Mouse (Mus musculus): ENCODE measurements at regions not wholly inside any gene's neighbourhood (a gene's known extent, or its start where the extent isn't known, plus 50 kb on each side); places are given as distances from the start of the nearest gene placed in this dataset.
A peak's percentile ranks its signal among the peaks of the same experiment; 100 is the strongest.

DNA sequence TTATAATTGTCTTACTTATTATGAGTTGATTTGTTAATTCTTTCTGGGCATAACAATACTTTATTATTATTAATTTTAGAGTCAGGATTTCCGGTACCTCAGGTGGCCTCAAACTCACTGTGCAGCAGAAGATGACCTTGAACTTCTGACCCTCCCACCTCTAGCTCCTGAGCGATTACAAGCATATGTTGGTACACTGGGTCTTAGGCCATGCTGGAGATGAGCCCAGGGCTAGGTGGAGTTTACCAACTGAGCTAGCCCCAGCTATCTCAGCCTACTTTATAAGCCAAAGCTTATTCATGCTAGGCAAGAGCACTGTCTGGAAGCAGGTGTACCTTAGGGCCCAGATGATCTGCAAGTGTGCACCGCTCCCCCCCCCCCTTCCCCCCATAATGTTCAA, 87.4 kb downstream of the Smim20 start:
- no peak for ATAC-seq
- Histone ChIP-seq H3K9me3 (ENCODE audit: low read length) (no peaks in the 10 kb centered on the region), H3K4me1 (ENCODE audit: insufficient read depth, low read depth, low read length) (no peaks in the 10 kb centered on the region), H3K36me3 (ENCODE audit: insufficient read depth, low read length) (no peaks in the 10 kb centered on the region), H3K9ac (replicated peaks; ENCODE audit: low read depth) (no peak overlapping the region), H3K4me3 (ENCODE audit: low read depth, low read length) (no peak overlapping the region), H3K27ac (ENCODE audit: low read length) (no peak overlapping the region), H3K4me2 (replicated peaks; ENCODE audit: low read depth, low read length) (no peak overlapping the region), H3K27me3 (replicated peaks; ENCODE audit: insufficient read depth, low read length) (no peaks in the 10 kb centered on the region)
- DNase-seq (ENCODE audit: low spot score) = no peak
- 83% methylated on average over 3 of the region's 3 CpGs for WGBS
- TF ChIP-seq CTCF (IDR thresholded peaks at IDR 0.05) (no peak), EP300 (IDR thresholded peaks at IDR 0.05) (no peak)

DNA sequence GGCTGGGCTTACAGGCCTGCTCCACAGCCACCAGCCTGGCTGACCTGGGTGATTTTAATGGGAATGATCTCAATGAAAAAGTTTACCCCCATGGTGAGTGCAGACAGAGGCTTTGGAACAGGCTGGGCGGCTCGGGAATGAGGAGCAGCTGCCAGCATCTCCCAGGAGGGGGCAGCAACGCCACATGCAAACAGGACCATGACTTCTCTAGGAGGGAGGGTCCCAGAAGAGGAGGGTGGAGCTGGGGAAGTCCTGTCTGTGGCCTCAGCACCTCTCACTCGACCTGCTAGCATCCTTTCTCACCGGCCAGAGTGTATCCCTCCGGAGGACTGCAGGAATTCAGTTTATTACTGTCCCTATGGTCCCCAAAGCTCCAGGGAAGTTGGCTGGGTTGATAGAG, 88.2 kb downstream of the Smim20 start:
- Histone ChIP-seq H3K9me3 (ENCODE audit: low read length) (no peaks in the 10 kb centered on the region), H3K27me3 (replicated peaks; ENCODE audit: insufficient read depth, low read length) (no peaks in the 10 kb centered on the region), H3K4me1 (ENCODE audit: insufficient read depth, low read depth, low read length) (no peaks in the 10 kb centered on the region), H3K27ac (ENCODE audit: low read length) (no peak overlapping the region), H3K9ac (replicated peaks; ENCODE audit: low read depth) (no peak overlapping the region), H3K36me3 (ENCODE audit: insufficient read depth, low read length) (no peaks in the 10 kb centered on the region), H3K4me3 (ENCODE audit: low read depth, low read length) (no peak overlapping the region), H3K4me2 (replicated peaks; ENCODE audit: low read depth, low read length) (no peak overlapping the region)
- DNase-seq (ENCODE audit: low spot score) (peak; percentile 87), ATAC-seq (peak; percentile 81)
- TF ChIP-seq CTCF (IDR thresholded peaks at IDR 0.05) (peak; percentile 98), EP300 (IDR thresholded peaks at IDR 0.05) (no peak)
- WGBS = 2% methylated on average over 6 of the region's 6 CpGs

DNA sequence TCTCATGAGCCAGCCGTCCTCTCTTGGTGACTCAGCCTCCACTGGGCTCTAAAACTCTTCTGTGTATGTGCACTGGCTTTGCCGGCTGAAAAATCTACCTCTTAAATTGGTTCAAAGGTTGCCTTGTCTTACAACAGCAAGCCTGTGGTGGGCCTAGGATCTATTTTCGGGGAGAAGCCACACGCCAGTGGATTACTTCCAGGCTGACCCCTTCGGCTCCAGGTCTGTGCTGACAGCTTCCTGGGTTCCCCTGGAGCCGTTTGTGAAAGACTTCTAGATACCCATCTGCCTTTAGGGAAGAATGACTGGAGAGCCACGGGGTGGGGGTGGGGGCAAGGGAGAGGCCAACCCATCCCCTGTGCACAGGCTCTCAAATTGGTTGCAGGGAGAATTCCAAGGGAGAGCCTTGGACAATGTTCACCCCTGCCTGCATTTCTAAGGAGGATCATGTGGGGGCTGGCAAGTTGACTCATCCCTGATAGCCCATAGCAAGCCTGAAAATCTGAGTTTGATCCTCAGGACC, 90.3 kb downstream of the Smim20 start:
- no peaks in the 10 kb centered on the region for H3K9me3 ChIP-seq (ENCODE audit: low read length)
- no peak overlapping the region for H3K4me3 ChIP-seq (ENCODE audit: low read depth, low read length)
- TF ChIP-seq EP300 (IDR thresholded peaks at IDR 0.05) (no peak), CTCF (IDR thresholded peaks at IDR 0.05) (no peak)
- no peak overlapping the region for H3K27ac ChIP-seq (ENCODE audit: low read length)
- no peak overlapping the region for H3K9ac ChIP-seq (replicated peaks; ENCODE audit: low read depth)
- no peaks in the 10 kb centered on the region for H3K27me3 ChIP-seq (replicated peaks; ENCODE audit: insufficient read depth, low read length)
- DNase-seq (ENCODE audit: low spot score) (no peak), ATAC-seq (no peak)
- 63% methylated on average over 7 of the region's 7 CpGs for WGBS
- H3K4me2 ChIP-seq (replicated peaks; ENCODE audit: low read depth, low read length) = no peak overlapping the region
- no peaks in the 10 kb centered on the region for H3K4me1 ChIP-seq (ENCODE audit: insufficient read depth, low read depth, low read length)
- no peaks in the 10 kb centered on the region for H3K36me3 ChIP-seq (ENCODE audit: insufficient read depth, low read length)

DNA sequence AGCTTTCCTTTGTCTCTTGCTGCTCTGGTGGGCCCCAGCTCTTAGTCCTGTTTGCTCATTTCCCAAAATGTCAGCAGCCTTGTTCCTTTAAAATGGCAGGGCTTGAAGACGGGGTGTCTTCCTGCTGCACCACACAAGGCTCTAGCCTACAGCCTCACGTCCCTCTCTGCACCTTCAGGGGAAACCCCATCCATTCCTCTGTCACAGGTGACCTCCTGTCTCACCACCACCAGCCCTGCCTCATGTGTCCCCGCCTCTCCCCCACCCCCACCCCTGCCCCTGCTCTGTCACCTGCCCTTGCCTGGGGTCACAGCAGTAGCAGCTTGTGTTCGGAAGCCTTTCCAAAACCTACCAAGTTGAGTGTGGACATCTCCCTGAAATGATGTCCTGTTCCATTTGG, 91.3 kb downstream of the Smim20 start:
- WGBS = 42% methylated on average over 4 of the region's 4 CpGs
- Histone ChIP-seq H3K9me3 (ENCODE audit: low read length) (no peaks in the 10 kb centered on the region), H3K27me3 (replicated peaks; ENCODE audit: insufficient read depth, low read length) (no peaks in the 10 kb centered on the region), H3K36me3 (ENCODE audit: insufficient read depth, low read length) (no peaks in the 10 kb centered on the region), H3K4me2 (replicated peaks; ENCODE audit: low read depth, low read length) (no peak overlapping the region), H3K4me3 (ENCODE audit: low read depth, low read length) (no peak overlapping the region), H3K9ac (replicated peaks; ENCODE audit: low read depth) (no peak overlapping the region), H3K4me1 (ENCODE audit: insufficient read depth, low read depth, low read length) (no peaks in the 10 kb centered on the region), H3K27ac (ENCODE audit: low read length) (no peak overlapping the region)
- TF ChIP-seq EP300 (IDR thresholded peaks at IDR 0.05) (no peak), CTCF (IDR thresholded peaks at IDR 0.05) (no peak)
- DNase-seq (ENCODE audit: low spot score) (no peak), ATAC-seq (no peak)

DNA sequence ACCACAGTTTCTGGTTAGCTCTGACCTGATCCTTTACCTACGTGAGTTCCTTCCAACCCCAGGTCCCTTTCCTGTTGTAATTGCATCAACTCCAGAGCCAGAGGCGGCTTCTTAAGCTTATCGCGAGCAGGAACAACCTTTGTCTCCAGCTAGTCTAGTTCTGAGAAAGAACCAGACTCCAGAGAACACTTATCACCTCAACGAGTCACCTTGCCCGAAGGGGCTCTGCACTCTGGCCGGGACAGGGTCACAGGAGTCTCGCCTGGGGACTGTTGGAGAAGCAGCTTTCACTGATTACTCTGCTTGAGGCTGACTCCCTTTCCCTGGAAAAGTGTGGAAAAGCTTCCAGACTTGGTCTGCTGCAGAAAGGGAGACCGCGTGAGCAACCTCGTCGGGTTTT, 93.0 kb downstream of the Smim20 start:
- DNase-seq (ENCODE audit: low spot score) = no peak
- no peak for TF ChIP-seq EP300 (IDR thresholded peaks at IDR 0.05)
- TF ChIP-seq CTCF (IDR thresholded peaks at IDR 0.05) = no peak
- no peaks in the 10 kb centered on the region for H3K9me3 ChIP-seq (ENCODE audit: low read length)
- no peak overlapping the region for H3K27ac ChIP-seq (ENCODE audit: low read length)
- H3K4me2 ChIP-seq (replicated peaks; ENCODE audit: low read depth, low read length) = no peak overlapping the region
- no peak overlapping the region for H3K4me3 ChIP-seq (ENCODE audit: low read depth, low read length)
- H3K36me3 ChIP-seq (ENCODE audit: insufficient read depth, low read length) = no peaks in the 10 kb centered on the region
- no peak overlapping the region for H3K9ac ChIP-seq (replicated peaks; ENCODE audit: low read depth)
- ATAC-seq = no peak
- WGBS = 74% methylated on average over 12 of the region's 12 CpGs
- no peaks in the 10 kb centered on the region for H3K4me1 ChIP-seq (ENCODE audit: insufficient read depth, low read depth, low read length)
- no peaks in the 10 kb centered on the region for H3K27me3 ChIP-seq (replicated peaks; ENCODE audit: insufficient read depth, low read length)

GRCm38 (mm10) chr5:53361295-53361694, 94.4 kb downstream of the Smim20 start:
- no peak overlapping the region for H3K4me3 ChIP-seq (ENCODE audit: low read depth, low read length)
- DNase-seq (ENCODE audit: low spot score) = no peak
- no peaks in the 10 kb centered on the region for H3K27me3 ChIP-seq (replicated peaks; ENCODE audit: insufficient read depth, low read length)
- no peak overlapping the region for H3K4me2 ChIP-seq (replicated peaks; ENCODE audit: low read depth, low read length)
- no peak for TF ChIP-seq EP300 (IDR thresholded peaks at IDR 0.05)
- no peak for TF ChIP-seq CTCF (IDR thresholded peaks at IDR 0.05)
- H3K36me3 ChIP-seq (ENCODE audit: insufficient read depth, low read length) = no peaks in the 10 kb centered on the region
- H3K9me3 ChIP-seq (ENCODE audit: low read length) = no peaks in the 10 kb centered on the region
- no peaks in the 10 kb centered on the region for H3K4me1 ChIP-seq (ENCODE audit: insufficient read depth, low read depth, low read length)
- H3K27ac ChIP-seq (ENCODE audit: low read length) = no peak overlapping the region
- no peak overlapping the region for H3K9ac ChIP-seq (replicated peaks; ENCODE audit: low read depth)
- no peak for ATAC-seq
- 79% methylated on average over 6 of the region's 6 CpGs for WGBS

DNA sequence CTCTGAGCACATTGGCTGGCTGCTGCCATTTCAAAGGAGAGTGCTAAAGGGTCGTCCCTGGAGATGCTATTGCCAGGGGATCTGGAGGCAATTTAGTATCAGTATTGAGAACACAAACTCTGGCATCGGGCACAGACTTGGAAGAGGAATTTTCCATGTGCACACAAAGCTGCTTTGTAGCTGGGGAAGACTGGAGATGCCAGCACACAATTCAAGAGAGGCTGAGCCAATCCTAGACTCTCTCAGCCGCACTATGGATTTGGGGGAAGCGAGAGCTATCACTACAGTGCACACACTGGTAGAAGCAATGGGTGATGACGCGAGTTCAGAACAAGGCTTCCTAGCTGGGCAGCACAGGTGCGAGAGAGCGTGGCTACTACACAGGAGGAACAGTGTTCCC, 97.0 kb downstream of the Smim20 start:
- no peak overlapping the region for H3K4me3 ChIP-seq (ENCODE audit: low read depth, low read length)
- H3K36me3 ChIP-seq (ENCODE audit: insufficient read depth, low read length) = no peaks in the 10 kb centered on the region
- no peak overlapping the region for H3K9ac ChIP-seq (replicated peaks; ENCODE audit: low read depth)
- DNase-seq (ENCODE audit: low spot score) (no peak), ATAC-seq (no peak)
- H3K4me1 ChIP-seq (ENCODE audit: insufficient read depth, low read depth, low read length) = no peaks in the 10 kb centered on the region
- 62% methylated on average over 8 of the region's 8 CpGs for WGBS
- no peak overlapping the region for H3K4me2 ChIP-seq (replicated peaks; ENCODE audit: low read depth, low read length)
- H3K27ac ChIP-seq (ENCODE audit: low read length) = no peak overlapping the region
- no peaks in the 10 kb centered on the region for H3K9me3 ChIP-seq (ENCODE audit: low read length)
- H3K27me3 ChIP-seq (replicated peaks; ENCODE audit: insufficient read depth, low read length) = no peaks in the 10 kb centered on the region
- TF ChIP-seq EP300 (IDR thresholded peaks at IDR 0.05) (no peak), CTCF (IDR thresholded peaks at IDR 0.05) (no peak)
